Mouse (Mus musculus): ENCODE results near the gene Spryd4.
"Not testable (repeated sequence)": the region's sequence is repeated elsewhere in the genome, so short reads cannot be mapped to it uniquely, and the experiment has no call there.

Spryd4 gene

DNA sequence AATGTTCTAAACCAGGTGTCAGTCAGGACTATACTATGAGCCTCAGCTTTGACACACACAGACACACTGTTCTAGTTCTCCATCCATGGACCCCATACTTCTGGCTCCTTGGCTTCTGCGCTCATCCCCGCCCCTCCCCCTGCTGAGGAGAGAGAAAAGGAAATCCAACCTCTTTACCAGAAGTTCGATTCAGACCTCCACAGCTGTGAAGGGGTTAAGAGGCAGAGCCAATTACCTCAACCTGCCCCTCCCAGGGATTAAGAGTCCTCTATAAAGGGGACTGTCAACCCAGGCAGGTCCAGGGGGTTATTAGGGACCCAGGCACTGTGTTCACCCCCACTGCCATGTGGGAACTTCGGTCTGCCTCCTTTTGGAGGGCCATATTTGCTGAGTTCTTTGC lies 13.9 kb upstream of the Spryd4 start, which contains the start of gene Mip:
Gene Mip (plus strand): TSS at position 301 of the 400 bp plus-strand sequence.
- in situ Hi-C loops (cut with MboI) = no loop called here

DNA sequence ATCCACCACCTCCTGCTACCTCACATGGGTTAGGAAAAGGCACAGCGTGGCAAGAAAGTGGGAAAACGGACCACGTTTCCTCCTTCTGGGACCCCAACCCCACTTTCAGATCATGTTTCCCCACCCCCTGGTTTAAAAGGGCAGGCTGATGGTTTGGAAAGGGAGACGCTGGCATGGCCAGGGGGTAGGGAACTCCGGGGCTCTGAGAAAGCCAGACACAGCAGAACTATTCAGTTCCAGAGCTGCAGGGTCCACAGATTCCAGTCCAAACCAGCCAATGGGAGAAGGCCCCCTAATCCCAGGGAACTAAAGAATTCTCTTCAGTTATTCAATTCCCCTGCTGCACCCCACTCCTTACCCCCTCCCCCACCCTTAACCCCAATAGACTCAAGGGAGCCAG lies 13.5 kb upstream of the Spryd4 start:
- in situ Hi-C loops (cut with MboI) = no loop called here

GRCm38 (mm10) chr10:128221533-128222286 lies 10.1 kb upstream of the Spryd4 start:
- in situ Hi-C loops (cut with MboI) = no loop called here

GRCm38 (mm10) chr10:128218387-128219117 lies 6.9 kb upstream of the Spryd4 start:
- in situ Hi-C loops (cut with MboI) = no loop called here

GRCm38 (mm10) chr10:128214981-128215380 lies 3.4 kb upstream of the Spryd4 start:
- in situ Hi-C loops (cut with MboI) = no loop called here

- in situ Hi-C loops (cut with MboI) = not testable (repeated sequence)
Measured at GRCm38 (mm10) chr10:128214112-128214511, 2.5 kb upstream of the Spryd4 start.

DNA sequence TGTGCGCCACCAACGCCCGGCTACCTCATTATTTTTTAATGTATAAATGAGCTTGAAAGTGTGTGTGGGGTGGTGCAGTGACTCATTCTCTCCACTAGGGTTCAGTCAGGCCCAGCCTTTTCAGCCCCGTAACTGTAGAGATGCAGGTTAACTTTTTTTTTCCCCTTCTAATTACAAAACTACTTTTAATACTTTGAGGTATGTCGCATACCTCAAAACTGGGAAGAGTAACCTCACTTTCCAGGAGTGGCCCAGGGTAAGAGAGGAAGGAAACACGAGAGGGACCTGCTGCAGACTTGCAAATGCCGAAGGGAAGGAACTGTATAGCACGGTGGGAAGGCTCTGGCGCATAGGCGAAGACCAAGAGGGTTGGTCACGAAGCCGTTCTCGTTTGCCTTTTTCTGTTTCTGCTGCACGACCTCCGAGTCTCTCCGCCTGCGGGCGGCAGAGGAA lies 1.3 kb upstream of the Spryd4 start:
- in situ Hi-C loops (cut with MboI) = no loop called here

- in situ Hi-C loops (cut with MboI) = no loop called here
Measured at GRCm38 (mm10) chr10:128212148-128212547, 541 bp upstream of the Spryd4 start.

DNA sequence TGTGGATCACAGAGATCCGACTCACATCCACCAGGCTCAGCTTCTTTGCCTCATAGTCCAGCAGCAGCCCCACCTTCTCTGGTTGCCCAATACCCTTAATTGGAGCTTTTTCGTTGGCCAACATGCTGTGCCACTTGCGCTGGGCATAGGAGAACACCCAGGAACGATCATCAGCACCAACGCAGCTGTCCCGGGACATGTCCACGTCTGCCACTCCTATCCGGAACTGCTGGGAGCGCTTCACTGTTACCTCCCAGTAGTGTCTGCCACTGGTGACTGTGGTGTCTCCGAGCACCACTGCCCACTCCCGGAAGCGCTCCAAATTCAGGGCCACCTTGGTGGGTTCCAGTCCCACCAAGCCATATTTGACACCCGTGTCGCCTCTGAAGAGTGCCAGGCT lies 653 bp downstream of the Spryd4 start:
- in situ Hi-C loops (cut with MboI) = no loop called here

GRCm38 (mm10) chr10:128210131-128210530 lies 1.5 kb downstream of the Spryd4 start:
- in situ Hi-C loops (cut with MboI) = no loop called here

DNA sequence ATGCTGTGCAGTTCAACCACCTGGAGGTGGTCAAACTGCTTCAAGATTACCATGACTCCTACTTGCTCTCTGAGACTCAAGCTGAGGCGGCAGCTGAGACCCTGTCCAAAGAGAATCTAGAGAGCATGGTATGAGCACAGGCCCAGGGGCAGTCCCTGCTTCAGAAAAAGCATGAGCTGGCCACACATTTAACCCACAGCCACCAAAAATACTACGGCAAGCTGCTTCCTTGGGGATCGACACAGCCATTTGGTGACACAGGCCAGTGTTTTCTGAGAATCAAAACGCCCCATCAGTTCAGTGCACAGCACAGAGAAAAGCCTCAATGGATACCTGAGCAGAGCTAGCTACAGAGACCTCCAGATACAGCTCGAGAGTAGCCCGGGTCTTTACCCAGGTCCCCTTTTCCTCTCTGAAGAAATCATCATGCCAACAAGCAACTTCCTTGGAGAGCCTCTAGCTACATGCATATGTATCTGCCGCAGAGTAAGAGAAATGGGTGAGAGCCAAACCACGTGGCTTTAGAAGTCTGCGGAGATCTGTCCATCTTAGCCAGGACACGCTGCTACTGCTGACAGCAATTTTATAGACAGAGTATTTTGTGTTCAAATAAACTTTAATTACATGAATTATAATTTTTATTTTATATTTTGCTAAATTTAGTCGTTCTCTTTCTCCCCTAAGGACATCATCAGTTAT lies 2.1 kb downstream of the Spryd4 start:
- in situ Hi-C loops (cut with MboI) = no loop called here

- in situ Hi-C loops (cut with MboI) = no loop called here
Measured at GRCm38 (mm10) chr10:128208326-128208725, 3.3 kb downstream of the Spryd4 start.

DNA sequence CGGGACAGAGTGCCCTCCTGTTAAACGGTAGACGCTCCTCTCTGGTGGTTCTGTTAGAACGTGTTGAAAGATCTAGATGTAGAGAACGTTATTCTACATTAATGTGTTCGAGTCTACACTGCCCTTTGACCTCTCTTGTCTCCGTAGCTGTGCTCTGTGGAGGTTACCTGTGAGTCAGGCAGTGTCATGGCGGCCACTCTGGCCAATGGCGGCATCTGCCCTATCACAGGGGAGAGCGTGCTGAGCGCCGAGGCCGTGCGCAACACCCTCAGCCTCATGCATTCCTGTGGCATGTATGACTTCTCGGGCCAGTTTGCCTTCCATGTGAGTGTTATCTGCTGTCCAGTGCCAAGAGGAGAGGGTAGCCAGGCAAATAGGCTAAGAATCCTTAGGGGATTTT lies 6.7 kb downstream of the Spryd4 start:
- in situ Hi-C loops (cut with MboI) = no loop called here

DNA sequence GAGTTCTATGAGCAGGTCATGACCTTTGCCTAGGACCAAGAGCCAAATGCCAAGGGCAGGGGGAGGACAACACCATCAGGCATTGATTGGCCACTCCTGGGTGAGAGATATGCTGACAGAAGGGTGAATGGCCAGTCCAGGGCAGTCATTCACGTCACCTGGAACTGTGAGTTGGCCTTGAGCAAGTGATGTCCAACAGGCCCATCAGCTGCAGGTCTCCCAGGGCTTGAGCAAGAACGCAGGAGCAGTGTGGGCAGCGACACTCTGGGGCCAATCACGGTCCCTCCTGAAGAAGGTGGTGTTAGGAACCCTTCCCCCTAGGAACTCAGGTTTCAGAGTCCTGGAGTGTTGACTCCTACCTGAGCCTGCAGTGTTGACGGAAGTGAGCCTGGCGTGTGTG lies 9.8 kb downstream of the Spryd4 start:
- in situ Hi-C loops (cut with MboI) = no loop called here

DNA sequence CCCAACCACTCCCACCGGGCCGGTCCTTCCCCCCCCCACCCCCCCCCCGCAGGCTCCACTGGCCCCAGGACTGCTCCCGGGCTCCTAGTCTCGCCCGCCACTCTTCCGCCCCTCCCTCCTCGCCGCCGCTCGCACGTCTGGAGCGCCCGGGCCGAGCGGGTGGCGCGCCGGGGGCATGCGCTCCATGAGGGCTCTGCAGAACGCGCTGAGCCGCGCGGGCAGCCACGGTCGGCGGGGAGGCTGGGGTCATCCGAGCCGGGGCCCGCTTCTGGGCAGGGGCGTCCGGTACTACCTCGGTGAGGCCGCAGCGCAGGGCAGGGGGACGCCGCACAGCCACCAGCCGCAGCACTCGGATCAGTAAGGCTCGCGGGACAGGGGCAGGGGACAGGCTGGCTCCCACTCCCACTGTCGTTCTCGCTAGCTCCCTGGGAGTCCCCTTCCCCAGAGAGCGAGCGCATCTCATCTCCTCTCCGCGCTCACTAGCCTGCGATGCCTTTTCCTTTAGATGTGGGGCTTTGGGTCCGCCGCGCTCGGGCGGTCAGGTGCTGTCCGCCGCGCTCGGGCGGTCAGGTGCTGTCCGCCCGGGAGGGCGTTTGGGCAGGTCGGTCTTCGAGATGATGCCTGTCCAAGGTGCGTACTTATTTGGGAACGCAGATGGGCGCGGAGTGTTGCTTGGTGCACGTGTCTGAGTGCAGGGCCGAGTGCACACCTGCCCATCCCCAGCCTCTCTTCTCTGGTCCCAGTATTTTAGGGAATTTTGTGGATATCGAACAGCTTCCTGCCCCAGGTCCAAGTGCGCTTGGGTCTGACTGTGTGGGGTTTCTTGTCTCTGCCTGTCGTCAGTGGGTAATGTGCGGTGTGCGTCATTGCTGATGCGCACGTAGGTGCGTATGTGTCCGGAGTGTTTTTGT lies 16.8 kb downstream of the Spryd4 start:
- in situ Hi-C loops (cut with MboI) = no loop called here

GRCm38 (mm10) chr10:128194024-128194550 lies 17.5 kb downstream of the Spryd4 start, which contains the start of gene Gls2:
Gene Gls2 (plus strand): TSS chr10:128194457.
- in situ Hi-C loops (cut with MboI) = no loop called here

GRCm38 (mm10) chr10:128193113-128193512 lies 18.5 kb downstream of the Spryd4 start:
- in situ Hi-C loops (cut with MboI) = no loop called here

DNA sequence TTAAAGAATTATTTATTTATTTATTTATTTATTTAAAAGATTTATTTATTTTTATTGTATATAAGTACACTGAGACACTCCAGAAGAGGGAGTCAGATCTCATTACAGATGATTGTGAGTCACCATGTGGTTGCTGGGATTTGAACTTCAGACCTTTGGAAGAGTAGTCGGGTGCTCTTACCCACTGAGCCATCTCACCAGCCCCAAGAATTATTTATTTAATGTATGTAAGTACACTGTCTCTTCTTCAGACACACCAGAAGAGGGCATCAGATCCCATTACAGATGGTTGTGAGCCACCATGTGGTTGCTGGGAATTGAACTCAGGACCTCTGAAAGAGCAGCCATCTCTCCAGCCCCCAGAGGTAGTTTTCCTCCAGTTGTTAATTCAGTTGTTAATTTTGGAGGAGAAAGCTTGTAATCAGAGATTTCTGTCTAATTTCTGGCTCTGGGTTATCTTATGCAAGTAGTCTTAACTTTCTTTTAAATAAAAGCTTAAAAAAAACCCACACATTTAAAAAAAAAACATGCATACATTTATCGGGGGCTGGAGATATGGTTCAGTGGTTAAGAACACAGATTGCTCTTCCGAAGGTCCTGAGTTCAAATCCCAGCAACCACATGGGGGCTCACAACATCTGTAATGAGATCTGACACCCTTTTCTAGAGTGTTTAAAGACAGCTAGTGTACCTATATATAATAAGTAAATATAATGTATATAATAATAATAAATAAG lies 19.4 kb downstream of the Spryd4 start:
- in situ Hi-C loops (cut with MboI) = not testable (repeated sequence)

DNA sequence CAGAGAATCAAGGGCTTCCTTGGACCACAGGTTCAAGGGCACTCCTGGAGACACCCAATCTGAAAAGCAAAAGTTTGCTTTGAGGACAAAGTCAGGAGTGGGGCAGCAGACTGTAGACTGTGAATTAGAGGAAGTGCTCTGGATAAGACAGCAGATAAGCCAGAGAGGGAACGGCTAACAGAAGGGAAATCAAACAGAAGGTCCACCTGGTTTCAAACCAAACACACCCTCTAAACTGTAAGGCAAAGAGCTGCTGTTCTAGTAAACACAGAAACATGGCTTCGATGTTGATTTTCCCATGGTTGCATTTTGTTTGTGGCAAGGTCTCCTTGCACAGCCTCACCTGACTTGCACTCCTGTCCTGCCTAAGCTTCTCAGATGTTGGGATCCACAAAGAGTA lies 20.1 kb downstream of the Spryd4 start:
- in situ Hi-C loops (cut with MboI) = no loop called here

- in situ Hi-C loops (cut with MboI) = no loop called here
Measured at GRCm38 (mm10) chr10:128188242-128188877, 23.2 kb downstream of the Spryd4 start.

Measured in mature B cell (primary cell).